Mouse (Mus musculus): ENCODE results near the gene Taar7e.
A peak's percentile ranks its signal among the peaks of the same experiment; 100 is the strongest.
"Not testable (repeated sequence)": the region's sequence is repeated elsewhere in the genome, so short reads cannot be mapped to it uniquely, and the experiment has no call there.

Taar7e gene

DNA sequence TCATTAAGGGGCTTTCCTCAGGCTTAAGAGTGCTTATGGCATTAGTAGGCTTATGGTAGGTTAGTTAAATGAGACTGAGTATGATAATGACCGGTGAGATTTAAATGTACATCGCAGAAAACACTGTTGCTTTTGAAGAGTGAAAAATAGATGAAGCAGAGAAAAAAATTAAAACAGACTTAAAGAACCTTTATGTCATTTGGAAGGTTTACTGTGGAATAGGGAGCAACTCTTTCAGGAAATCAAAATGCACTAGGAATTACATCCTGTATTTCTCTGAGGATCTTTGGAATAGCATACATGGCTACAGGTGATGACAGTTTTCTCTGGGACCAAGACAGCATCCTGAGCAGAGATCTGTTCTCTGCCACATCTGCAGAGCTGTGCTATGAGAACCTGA lies at the start of gene Taar7e:
Gene Taar7e (plus strand): TSS at position 301 of the 400 bp plus-strand sequence.
- DNase-seq, result no peak

DNA sequence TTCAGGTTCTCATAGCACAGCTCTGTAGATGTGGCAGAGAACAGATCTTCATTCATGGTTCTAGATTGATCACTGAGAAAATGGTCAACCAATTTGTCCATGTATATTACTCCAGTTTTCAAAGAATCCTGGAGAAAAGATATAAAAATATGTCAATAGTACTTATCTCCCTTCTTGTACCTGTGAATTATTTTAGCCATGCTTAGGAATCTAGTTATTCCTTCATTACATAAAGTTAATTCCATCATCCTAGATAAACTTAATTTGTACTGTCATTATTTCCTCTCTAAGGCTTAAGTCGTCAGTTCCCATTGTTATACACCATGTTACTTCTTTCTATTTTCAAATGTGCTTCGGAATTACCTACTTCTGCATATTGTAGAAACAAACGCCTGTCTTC lies 44.0 kb upstream of the Taar7e start, which contains the start of gene Taar7a:
Gene Taar7a (minus strand): TSS at position 101 of the 400 bp plus-strand sequence.
- no peak for DNase-seq

DNA sequence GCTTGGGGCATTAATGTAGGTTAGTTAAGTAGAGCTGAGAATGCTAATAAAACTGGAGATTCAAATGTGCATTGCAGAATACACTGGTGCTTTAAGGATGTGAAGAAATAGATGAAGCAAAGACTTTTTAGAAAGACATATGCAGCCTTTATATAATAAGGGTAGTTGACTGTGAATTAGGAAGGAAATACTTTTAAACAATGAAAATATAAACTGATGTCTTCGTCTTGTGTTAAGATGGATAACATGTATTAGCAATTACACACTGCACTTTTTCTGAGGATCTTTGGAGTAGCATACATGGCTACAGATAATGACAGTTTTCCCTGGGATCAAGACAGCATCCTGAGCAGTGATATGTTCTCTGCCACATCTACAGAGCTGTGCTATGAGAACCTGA lies 37.8 kb upstream of the Taar7e start, which contains the start of gene Taar7b:
Gene Taar7b (plus strand): TSS at position 301 of the 400 bp plus-strand sequence.
- DNase-seq, result no peak

DNA sequence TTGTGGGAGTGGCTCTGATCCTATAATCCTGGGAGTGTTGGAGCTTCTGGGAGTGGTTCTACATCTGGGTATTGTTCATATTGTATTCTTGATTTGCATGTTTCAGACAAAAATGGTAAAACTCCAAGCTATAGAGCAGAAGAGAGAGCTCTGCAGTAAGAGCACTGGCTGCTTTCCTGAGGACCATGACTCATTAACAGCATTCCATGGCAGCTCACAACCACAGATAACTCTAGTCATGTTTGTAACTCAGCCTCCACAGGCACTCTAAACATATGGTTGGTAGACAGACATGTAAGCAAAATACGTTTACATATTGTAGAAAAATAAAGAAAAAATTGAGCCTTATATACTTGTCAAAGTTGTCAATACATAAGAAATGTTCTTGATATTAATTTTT lies 31.0 kb upstream of the Taar7e start:
- no peak for DNase-seq

DNA sequence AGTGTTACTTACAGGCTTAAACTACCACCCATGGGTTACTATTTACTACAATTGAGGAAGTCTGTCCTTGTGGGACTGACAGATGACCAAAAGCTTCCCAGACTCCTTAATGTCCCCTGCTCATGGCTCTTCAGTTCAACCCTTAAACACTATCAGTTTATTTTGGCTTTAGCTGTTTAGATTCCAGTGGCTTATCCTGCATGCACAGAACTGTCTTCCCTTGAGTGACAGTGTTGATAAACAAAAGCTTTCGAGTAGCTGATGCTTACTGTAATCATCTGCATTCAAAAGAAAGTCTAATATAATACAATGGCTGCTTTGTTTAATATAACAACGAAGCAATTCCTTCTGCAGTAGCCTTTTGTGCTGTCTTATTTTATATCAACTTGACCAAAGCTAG lies 30.4 kb upstream of the Taar7e start:
- DNase-seq, result no peak

DNA sequence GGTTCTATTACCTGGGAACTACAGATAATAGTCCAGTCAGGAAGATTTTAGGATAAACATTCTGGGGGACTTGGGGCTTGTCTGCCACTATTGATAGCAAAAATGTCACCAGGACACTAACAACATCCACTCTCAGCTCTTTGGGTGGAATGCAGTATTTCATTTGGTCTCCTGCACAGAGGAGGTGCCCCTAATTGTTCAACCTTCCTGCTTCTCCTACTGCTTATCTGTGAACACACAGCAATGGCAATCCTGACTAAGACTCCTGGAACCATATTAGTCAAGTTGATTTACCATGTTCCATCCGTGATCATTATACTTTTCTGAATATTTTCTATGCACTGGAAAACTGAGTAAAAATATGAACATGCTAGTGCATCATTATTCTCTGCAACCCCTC lies 29.3 kb upstream of the Taar7e start:
- no peak for DNase-seq

DNA sequence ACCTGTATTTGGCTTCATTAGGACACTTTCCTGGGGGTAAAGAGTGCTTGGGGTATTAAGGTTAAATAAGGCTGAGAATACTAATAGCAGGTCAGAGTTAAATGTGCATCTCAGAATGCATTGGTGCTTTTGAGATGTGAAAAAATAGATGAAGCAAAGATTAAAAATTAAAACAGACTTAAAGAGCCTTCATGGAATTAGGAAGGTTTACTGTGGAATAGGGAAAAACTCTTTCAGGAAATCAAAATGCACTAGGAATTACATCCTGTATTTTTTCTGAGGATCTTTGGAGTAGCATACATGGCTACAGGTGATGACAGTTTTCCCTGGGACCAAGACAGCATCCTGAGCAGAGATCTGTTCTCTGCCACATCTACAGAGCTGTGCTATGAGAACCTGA lies 10.5 kb upstream of the Taar7e start, which contains the start of gene Taar7d:
Gene Taar7d (plus strand): TSS at position 301 of the 400 bp plus-strand sequence.
- DNase-seq, result no peak

DNA sequence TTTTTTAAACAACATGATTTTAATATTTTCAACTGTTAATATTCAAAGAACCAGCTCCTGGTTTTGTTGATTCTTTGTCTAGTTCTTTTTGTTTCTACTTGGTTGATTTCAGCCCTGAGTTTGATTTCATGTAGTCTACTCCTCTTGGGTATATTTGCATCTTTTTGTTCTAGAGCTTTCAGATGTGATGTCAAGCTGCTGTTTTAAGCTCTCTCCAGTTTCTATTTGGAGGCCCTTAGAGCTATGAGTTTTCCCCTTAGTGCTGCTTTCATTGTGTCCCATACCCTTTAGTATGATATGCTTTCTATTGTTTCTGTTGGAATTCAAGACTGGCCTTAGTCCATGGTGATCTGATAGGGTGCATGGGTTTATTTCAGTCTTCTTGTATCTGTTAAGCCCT lies 6.1 kb upstream of the Taar7e start:
- no peak for DNase-seq

DNA sequence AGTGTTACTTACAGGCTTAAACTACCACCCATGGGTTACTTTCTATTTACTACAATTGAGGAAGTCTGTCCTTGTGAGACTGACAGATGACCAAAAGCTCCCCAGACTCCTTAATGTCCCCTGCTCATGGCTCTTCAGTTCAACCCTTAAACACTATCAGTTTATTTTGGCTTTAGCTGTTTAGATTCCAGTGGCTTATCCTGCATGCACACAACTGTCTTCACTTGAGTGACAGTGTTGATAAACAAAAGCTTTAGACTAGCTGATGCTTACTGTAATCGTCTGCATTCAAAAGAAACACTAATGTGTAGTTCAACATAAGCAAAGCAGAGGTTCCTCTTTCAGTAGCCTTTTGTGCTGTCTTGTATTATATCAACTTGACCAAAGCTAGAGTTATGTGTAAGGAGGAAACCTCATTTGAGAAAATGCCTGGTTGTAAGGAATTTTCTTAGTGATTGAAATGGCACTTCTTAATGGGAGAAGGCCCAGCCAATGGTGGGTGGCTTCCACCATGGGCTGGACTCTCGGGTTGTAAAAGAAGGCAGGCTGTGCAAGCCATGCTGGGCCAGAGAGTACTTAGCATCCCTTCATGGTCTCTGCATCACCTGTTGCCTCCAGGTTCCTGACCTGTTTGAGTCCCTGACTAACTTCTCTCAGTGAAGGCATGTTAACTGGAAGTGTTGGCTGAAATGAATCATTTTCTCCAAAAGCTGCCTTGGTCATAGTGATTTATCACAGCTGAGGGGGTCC lies 2.9 kb downstream of the Taar7e start:
- DNase-seq, result no peak

DNA sequence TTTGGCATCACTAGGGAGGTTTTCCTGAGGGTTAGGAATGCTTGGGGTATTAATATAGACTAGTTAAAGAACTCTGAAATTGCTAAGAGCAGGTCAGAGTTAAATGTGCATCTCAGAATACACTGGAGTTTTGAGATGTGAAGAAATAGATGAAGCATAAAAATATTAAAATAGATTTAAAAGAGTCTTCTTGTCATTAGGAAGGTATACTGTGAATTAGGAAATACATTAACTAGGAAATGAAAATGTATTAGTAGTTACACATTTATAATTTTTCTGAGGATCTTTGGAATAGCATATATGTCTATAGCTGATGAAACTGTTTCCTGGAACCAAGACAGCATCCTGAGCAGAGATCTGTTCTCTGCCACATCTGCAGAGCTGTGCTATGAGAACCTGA lies 11.8 kb downstream of the Taar7e start, which contains the start of gene Taar7f:
Gene Taar7f (plus strand): TSS at position 301 of the 400 bp plus-strand sequence.
- DNase-seq, result no peak

DNA sequence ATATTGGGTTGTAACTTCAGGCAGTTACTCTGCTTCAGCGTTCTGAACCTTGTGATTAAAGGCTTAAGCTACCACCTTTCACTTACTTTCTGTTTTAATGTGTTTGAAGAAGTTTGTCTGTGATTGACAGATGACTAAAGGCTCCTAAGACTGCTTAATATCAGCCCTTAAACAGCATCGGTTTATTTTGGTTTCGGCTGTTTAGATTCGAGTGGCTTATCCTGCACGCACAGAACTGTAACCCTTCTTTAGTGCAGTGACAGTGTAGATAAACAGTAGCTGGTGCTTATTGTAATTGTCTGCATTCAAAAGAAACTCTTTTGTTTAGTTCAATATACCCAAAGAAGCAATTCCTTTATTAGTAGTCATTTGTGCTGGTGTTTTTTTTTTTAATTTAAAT lies 14.6 kb downstream of the Taar7e start:
- no peak for DNase-seq

DNA sequence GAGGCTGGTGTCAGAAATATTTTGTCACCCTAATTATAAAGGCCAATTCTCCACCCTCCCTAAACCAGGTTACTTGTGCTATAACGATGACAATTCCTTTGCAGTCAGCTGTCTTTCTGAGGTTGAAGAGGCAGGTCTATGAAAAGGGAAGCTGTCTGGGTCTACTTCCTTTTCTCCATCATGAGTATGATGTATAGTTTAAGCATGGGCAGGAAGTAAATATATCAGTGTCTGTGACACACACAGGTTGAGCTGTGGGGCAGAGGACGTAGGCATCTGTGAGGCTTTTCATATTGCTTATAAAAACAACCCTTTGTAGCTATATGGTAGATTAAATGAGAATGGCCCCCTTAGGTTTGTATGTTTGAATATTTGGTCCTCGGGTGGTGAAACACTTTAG lies 21.6 kb downstream of the Taar7e start:
- DNase-seq, result no peak

DNA sequence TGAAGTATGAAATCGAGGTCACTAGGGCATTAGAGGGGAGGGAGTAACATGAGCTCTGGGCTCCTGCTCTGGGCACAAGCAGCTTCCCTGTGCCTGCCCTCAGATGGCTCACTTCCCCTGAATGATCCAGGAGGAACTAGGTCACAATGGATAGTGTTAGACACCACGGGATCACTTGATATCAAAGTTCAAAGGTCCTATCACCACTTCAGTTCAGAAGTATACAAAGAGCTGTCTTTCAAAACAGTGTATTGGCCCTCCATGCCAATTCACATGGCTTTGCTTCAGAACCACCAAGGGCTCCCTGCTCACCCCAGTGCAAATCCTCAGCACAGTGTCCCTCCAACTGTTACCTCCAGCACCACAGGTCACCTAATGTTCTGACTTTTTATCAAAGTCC lies 37.3 kb downstream of the Taar7e start:
- not testable (repeated sequence) for DNase-seq

DNA sequence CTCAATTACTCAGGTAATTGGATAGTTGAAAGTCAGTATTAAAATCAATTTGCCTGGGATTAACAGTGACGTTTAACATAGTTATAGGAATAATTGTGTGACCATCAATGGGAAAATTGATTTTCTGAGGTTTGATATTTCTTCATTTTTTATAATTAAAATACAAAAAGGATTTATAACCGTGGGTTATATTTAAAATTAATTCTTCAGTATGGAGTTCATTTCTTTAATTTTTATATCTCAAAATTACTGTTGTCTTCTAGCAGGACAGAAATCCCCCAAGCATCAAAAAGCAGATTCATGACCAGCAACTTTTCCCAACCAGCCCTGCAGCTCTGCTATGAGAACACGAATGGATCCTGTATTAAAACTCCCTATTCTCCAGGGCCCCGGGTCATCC lies 38.8 kb downstream of the Taar7e start, which contains the start of gene Taar8a:
Gene Taar8a (plus strand): TSS at position 301 of the 400 bp plus-strand sequence.
- DNase-seq, result not testable (repeated sequence)

DNA sequence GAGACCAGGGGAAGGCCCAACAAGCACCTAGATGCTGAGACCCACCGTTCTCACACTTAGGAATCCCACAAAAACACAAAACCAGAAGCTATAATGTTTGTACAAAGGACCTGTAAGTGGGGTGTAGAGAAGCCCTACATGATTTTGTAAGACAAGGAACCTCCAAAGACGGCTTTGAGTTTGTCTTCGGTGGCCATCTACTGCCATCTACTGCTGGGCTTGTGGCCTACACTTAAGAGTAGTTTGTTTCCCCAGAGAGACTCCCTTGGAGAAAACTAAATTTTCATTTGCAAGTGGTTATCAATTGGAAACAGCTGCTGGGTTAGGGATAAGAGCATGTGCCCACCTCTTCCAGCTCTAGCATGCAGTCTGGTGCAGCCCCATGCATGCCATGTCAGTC lies 42.8 kb downstream of the Taar7e start:
- DNase-seq, result peak; percentile 28 to 61

DNA sequence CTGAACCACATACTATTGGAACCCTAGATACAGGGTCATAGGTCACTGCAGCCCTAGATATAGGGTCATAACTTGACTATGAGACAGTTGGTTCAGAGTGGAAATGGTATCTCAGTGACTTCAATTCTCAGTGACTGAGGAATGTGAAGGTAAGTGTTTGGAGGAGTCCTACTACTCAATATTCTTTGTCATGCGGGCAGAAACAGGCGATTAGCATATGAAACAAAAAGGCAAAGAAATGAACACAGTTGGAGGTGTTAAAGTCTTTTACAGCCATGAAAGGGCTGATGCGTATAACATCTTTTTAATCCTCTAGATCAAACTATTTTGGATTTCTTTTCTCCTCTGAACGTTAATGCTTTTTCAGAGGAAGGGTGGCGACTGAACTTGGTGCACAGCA lies 48.5 kb downstream of the Taar7e start:
- DNase-seq, result no peak

DNA sequence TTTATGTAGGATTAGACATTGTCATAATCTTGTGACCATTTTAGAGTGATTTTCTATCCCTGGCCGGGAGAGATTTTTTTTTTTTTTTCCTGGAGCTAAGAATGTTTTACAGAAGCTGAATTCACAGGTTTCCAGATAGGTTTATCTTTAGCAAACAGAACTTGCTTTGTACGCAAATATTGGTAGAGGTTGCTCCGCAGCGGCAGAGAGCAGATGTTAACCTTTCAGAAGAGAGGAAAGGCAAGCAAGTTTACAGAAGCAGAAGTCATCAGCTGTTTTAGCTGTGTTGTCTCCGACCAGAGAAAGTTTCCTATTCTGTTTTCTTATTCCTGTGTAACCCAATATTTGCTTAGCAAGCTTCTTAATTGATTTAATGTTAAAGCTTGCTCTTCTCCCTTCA lies 49.1 kb downstream of the Taar7e start:
- no peak for DNase-seq

DNA sequence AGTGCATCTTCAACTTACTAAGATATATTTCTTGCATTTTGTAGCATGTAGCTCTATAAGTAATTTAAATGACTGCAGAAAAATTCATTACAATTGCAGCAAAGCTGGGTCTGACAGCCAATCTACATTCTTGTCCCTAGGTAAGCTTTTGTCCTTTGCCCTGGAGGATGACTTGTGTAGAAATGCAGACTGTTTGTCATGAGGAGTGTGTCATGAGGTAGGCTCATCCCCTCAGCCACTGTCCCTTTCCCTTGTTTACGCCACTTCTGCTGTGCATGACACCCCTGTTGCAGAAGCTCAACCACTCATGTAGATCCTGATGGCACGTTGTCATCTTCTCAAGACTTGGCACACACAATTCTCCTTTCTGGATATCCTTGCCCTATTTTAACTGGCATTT lies 49.8 kb downstream of the Taar7e start:
- DNase-seq, result no peak
